Mouse (Mus musculus) Patski (cell line): ENCODE measurements around the gene Mtpn. TPM values are rescaled to one million over a fixed set of nuclear protein-coding genes. Genes with fewer than 3 reads are reported as not detected.

Experiments used
- ATAC-seq: fragments of 100-300 bp; one replicate; pipeline ENCODE4 v1.8.0; 2021
- CTCF ChIA-PET: fragments of 350-600 bp; sonication (Branson Sonifier 250); formaldehyde crosslinking; loops from one replicate; lab custom pipeline; 2022; ENCODE audit warnings: inconsistent platforms; lab: Charles Lee
- POLR2A ChIA-PET: fragments of 350-600 bp; sonication (Branson Sonifier 250); formaldehyde crosslinking; loops from one replicate; lab custom pipeline; 2022; ENCODE audit warnings: antibody characterized with exemption, inconsistent platforms; lab: Charles Lee
- DNase-seq: peaks from one replicate; pipeline ENCODE4 v3.0.0-alpha.2; 2011; ENCODE audit warnings: low read depth, low spot score
- H3K27me3 ChIP-seq: fragments of 371-371 bp; one replicate; pipeline ENCODE4 v1.5.1; 2021
- CTCF ChIP-seq: fragments of 100-300 bp; IDR thresholded peaks from one replicate; pipeline ENCODE4 v1.5.1; 2021
- in situ Hi-C: fragments of 300-500 bp; cut with MboI; formaldehyde crosslinking; loops from 3 replicates; pipeline ENCODE4 v1.11.1; 2018; ENCODE audit warnings: low pct_unique_long_range_greater_than_20kb, mixed read lengths
- polyA plus RNA-seq: library from polyadenylated mRNA; unstranded; gene quantifications from one replicate; pipeline ENCODE4 v1.2.3, GENCODE M21; 2021

Gene Mtpn
- polyA plus RNA-seq, 1 experiment from 2014 or later = 174 TPM

- ChIA-PET CTCF (no interaction called here), POLR2A (no interaction called here)
- in situ Hi-C loops = no loop called here
- ATAC-seq (no peak), DNase-seq (no peak)
- H3K27me3 ChIP-seq = no peaks in the 10 kb centered on the region
- no peak for TF ChIP-seq CTCF
These were observed 34.9 kb downstream of the Mtpn start for GRCm38 (mm10) chr6:35504781-35505180.

GRCm38 (mm10) chr6:35502904-35503303, 36.8 kb downstream of the Mtpn start:
- POLR2A ChIA-PET = no interaction called here
- no peaks in the 10 kb centered on the region for H3K27me3 ChIP-seq
- DNase-seq = no peak
- no peak for ATAC-seq
- CTCF ChIA-PET = no interaction called here
- in situ Hi-C loops = no loop called here
- TF ChIP-seq CTCF = no peak

GRCm38 (mm10) chr6:35499978-35500667, 39.6 kb downstream of the Mtpn start:
- no peaks in the 10 kb centered on the region for H3K27me3 ChIP-seq
- CTCF ChIA-PET = no interaction called here
- ATAC-seq (no peak), DNase-seq (no peak)
- POLR2A ChIA-PET = no interaction called here
- no peak for TF ChIP-seq CTCF
- in situ Hi-C loops = no loop called here

- no peak for DNase-seq
- TF ChIP-seq CTCF = no peak
- no peak for ATAC-seq
- in situ Hi-C loops = no loop called here
- H3K27me3 ChIP-seq = no peaks in the 10 kb centered on the region
- ChIA-PET POLR2A (no interaction called here), CTCF (interaction anchor here (1.4 kb wide), 1 partner anchor 13 kb away, joined by 4 read pairs; no protein-coding TSS in a partner anchor)
These were observed 42.3 kb downstream of the Mtpn start for GRCm38 (mm10) chr6:35497406-35497805.

- TF ChIP-seq CTCF = no peak
- ChIA-PET POLR2A (no interaction called here), CTCF (interaction anchor here (1.5 kb wide), 1 partner anchor 28 kb away, joined by 4 read pairs; no protein-coding TSS in a partner anchor)
- H3K27me3 ChIP-seq = no peaks in the 10 kb centered on the region
- ATAC-seq (no peak), DNase-seq (no peak)
- in situ Hi-C loops = no loop called here
These were observed 45.8 kb downstream of the Mtpn start for GRCm38 (mm10) chr6:35493851-35494250.

- ChIA-PET POLR2A (no interaction called here), CTCF (interaction anchor here (1.5 kb wide), 1 partner anchor 87 kb away, joined by 5 read pairs; no protein-coding TSS in a partner anchor)
- no peak for TF ChIP-seq CTCF
- ATAC-seq = no peak
- in situ Hi-C loops = no loop called here
- DNase-seq = no peak
- no peaks in the 10 kb centered on the region for H3K27me3 ChIP-seq
These were observed 59.9 kb downstream of the Mtpn start for GRCm38 (mm10) chr6:35479651-35480335.

- no peaks in the 10 kb centered on the region for H3K27me3 ChIP-seq
- no peak for ATAC-seq
- ChIA-PET POLR2A (no interaction called here), CTCF (no interaction called here)
- in situ Hi-C loops = no loop called here
- TF ChIP-seq CTCF = no peak
- DNase-seq = no peak
These were observed 62.9 kb downstream of the Mtpn start for GRCm38 (mm10) chr6:35476830-35477229.

- TF ChIP-seq CTCF = no peak
- ATAC-seq (no peak), DNase-seq (no peak)
- CTCF ChIA-PET = no interaction called here
- in situ Hi-C loops = no loop called here
- peaks cover 7% of the 10 kb centered on the region for H3K27me3 ChIP-seq
- POLR2A ChIA-PET = no interaction called here
These were observed 76.0 kb downstream of the Mtpn start for GRCm38 (mm10) chr6:35463450-35464395.

GRCm38 (mm10) chr6:35462484-35462883, 77.2 kb downstream of the Mtpn start:
- in situ Hi-C loops = no loop called here
- peaks cover 7% of the 10 kb centered on the region for H3K27me3 ChIP-seq
- TF ChIP-seq CTCF = no peak
- ChIA-PET CTCF (interaction anchor here (1.3 kb wide), 1 partner anchor 22 kb away, joined by 3 read pairs; no protein-coding TSS in a partner anchor), POLR2A (no interaction called here)
- ATAC-seq (no peak), DNase-seq (no peak)

Other genes with a start within 250 kb of the Mtpn start
- not detected for gene Slc13a4, start 231.8 kb downstream of the Mtpn start, polyA plus RNA-seq
- not detected for gene Fam180a, start 213.7 kb downstream of the Mtpn start, polyA plus RNA-seq